Mouse (Mus musculus) brain, embryonic 14.5 days (tissue): Measurements from ENCODE around the gene Cavin3. TPM values are rescaled to one million over a fixed set of nuclear protein-coding genes. Genes with fewer than 3 reads are reported as not detected.

Experiments
- DNase-seq: peaks from one replicate; pipeline ENCODE4 v3.0.0-alpha.2; 2011; ENCODE audit warnings: low read depth
- CTCF ChIP-seq: fragments of 200-500 bp; IDR thresholded peaks from 2 replicates; pipeline ENCODE4 v1.5.1; 2012; ENCODE audit warnings: inconsistent platforms, mild to moderate bottlenecking, moderate library complexity, borderline replicate concordance; ENCODE audit not compliant: insufficient read depth, insufficient read length; ENCODE audit errors: extremely low read depth
- POLR2A ChIP-seq: fragments of 200-500 bp; IDR thresholded peaks from 2 replicates; pipeline ENCODE4 v1.6.1; 2012; ENCODE audit warnings: mild to moderate bottlenecking, inconsistent platforms, borderline replicate concordance; ENCODE audit not compliant: poor library complexity, insufficient read depth, insufficient read length, severe bottlenecking; ENCODE audit errors: extremely low read depth
- polyA plus RNA-seq: library from polyadenylated mRNA; depleted of rRNA; stranded (reverse); fragments of >200 nt; gene quantifications from 2 replicates; pipeline ENCODE4 v1.2.3, GENCODE M21; 2012; rRNA removed

The Cavin3 gene
- polyA plus RNA-seq, result 20.9 and 22.7 TPM in 2 replicates

GRCm38 (mm10) chr7:105481505-105482411, at the start of gene Cavin3:
Gene Cavin3, minus strand, starts transcription at chr7:105482300.
- peak; percentile 89 for DNase-seq
- TF ChIP-seq POLR2A (no peak), CTCF (no peak)

- DNase-seq, result no peak
- TF ChIP-seq POLR2A (no peak), CTCF (no peak)
Observed at GRCm38 (mm10) chr7:105528094-105528493, 46.0 kb upstream of the Cavin3 start.

GRCm38 (mm10) chr7:105527306-105527937, 45.3 kb upstream of the Cavin3 start:
- peak; percentile 71 for DNase-seq
- TF ChIP-seq CTCF (peak; percentile 63; the same call in 1 of the 2 replicates), POLR2A (no peak)

DNA sequence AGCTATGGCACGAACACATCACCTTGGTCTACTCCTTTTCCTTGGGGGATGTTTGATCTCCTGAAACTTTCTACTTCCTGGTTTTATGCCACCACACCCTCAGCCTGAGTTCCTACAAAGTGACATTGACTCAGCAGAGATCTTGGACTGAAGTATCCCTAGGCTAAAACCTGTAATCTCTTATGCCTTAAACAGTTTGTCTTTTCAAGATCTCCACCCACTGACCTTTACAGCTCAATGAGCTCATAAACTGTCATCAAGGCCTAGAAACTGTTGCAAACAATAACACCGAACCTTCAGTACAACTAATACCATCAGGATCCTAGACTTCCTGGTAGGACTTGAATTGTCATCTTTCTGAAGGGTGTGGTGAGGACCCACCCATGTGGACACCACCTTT, 42.1 kb upstream of the Cavin3 start:
- no peak for TF ChIP-seq POLR2A
- TF ChIP-seq CTCF, result no peak
- DNase-seq, result no peak

DNA sequence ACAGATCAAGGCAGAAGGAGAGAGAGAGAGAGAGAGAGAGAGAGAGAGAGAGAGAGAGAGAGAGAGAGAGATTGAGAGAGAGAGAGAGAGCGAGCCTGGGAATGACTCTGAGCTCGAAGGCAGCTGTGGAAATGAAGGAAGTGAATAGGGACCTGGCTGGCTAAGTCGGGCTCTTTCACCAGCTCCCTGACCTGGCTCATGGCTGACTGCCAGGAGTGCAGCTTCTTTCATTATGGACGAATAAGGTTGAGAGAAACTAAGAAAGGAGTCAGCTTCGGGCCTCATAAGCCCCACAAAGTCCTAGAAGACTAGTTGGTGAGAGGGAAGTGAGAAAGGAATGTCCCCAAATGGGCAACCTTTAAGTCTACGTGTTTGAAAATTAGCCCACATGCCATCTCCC, 38.1 kb upstream of the Cavin3 start:
- DNase-seq, result peak; percentile 28
- no peak for TF ChIP-seq POLR2A
- no peak for TF ChIP-seq CTCF

DNA sequence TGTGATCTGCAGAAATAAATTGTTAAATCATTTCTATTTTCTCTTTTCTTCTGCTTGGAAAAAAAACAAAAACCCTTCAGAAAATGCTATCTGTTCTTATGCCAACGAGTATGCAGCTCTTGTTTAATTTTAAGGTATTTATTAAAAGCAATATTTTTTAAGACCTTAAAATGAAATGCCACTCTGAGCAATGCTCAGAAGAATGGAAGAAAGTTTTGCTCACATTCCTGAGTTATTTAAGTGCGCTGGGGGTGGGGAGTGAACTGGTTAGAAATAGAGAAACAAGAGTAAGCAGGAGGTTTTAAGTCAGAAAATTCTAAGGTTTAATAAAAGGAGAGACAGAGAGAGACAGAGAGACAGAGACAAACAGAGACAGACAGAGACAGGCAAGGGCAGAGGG, 37.7 kb upstream of the Cavin3 start:
- TF ChIP-seq CTCF (no peak), POLR2A (no peak)

DNA sequence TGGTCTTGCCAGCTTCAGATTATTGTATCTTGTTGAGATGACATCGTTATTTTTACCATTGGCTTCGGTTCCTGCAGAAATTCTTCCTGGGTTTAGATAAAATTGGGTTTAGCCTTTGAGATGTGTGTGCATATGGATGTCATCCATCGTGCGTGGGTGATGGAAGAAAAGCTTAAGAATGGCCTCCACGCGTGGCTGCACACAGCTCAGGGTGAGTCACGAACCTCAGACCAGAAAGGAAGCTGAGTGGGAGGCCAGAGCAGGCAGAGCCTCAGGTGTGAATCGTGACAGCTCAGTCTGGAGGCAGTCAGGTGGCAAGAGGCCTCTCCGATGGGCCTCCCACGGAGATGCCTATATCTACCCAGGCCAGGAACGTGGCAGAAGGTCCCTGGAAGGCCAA, 37.2 kb upstream of the Cavin3 start:
- TF ChIP-seq CTCF, result no peak
- TF ChIP-seq POLR2A, result no peak

More for the DNA sequence above, 37.7 kb upstream of the Cavin3 start:
- no peak for DNase-seq

DNA sequence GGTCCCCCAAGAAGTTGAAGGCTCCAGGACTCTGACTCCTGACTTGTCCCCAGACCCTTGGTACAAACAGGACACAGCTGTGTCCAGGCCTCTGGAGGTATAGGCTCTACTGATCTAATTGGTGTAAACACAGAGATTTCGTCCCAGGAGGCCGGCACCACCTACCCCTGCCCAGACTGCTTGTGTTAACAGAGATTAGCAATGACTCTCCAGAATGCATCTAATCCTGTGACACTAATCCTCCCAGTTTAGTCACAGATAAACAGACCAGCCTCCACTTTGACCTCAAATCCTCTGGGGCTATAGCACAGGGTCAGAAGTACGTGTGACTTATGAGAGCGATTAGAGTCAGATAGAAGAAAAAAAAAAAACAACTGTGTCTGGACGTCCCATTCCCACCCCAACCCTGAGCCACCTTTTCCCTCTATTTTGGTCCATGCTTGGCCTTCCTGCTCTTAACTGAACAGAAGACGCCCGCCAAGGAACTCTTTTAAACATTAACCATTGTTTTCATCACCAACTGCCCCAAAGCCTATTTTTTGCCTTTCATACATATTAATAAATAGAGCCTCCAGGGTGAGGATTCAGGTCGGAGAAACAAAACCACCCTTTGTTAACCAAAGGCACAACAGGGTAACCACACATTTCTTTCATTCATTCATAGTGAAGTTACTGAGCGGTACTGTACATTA, 34.7 kb upstream of the Cavin3 start:
- TF ChIP-seq POLR2A (no peak), CTCF (no peak)
- peak; percentile 10 for DNase-seq

More for the DNA sequence above, 37.2 kb upstream of the Cavin3 start:
- DNase-seq, result no peak

- TF ChIP-seq POLR2A (no peak), CTCF (peak; percentile 91)
- peak; percentile 64 for DNase-seq
Observed at GRCm38 (mm10) chr7:105515178-105515577, 33.1 kb upstream of the Cavin3 start.

- peak; percentile 34 for DNase-seq
- TF ChIP-seq CTCF, result no peak
- TF ChIP-seq POLR2A, result no peak
Observed at GRCm38 (mm10) chr7:105514561-105514960, 32.5 kb upstream of the Cavin3 start.

DNA sequence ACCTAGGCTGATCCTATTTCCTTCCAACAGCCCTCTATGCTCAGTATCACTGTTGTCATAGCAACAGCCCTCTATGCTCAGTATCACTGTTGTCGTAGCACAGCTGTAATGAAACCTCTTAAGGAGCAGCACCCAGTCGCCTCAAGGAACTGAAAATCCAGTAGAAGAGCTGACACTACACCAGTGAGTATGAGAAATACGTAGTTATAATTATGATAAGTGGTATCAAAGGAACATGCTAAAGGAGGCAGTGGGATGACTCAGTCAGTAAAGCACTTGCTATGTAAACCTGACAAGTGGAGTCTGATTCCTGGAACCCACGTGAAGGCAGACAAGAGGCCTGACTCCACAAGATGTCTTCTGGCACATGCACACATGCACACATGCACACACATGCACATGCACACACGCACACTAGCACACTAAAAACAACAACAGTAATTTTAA, 31.8 kb upstream of the Cavin3 start:
- DNase-seq, result peak; percentile 73
- no peak for TF ChIP-seq CTCF
- no peak for TF ChIP-seq POLR2A
